Mouse (Mus musculus): Measurements from ENCODE around the gene Map1a. TPM values are rescaled to one million over a fixed set of nuclear protein-coding genes. Genes with fewer than 3 reads are reported as not detected.

The Map1a gene
- 12.7 and 23.2 TPM in 2 replicates for polyA plus RNA-seq (2014; fragmentation: Nextera tagmentation; extraction: Ambion mirVana)

DNA sequence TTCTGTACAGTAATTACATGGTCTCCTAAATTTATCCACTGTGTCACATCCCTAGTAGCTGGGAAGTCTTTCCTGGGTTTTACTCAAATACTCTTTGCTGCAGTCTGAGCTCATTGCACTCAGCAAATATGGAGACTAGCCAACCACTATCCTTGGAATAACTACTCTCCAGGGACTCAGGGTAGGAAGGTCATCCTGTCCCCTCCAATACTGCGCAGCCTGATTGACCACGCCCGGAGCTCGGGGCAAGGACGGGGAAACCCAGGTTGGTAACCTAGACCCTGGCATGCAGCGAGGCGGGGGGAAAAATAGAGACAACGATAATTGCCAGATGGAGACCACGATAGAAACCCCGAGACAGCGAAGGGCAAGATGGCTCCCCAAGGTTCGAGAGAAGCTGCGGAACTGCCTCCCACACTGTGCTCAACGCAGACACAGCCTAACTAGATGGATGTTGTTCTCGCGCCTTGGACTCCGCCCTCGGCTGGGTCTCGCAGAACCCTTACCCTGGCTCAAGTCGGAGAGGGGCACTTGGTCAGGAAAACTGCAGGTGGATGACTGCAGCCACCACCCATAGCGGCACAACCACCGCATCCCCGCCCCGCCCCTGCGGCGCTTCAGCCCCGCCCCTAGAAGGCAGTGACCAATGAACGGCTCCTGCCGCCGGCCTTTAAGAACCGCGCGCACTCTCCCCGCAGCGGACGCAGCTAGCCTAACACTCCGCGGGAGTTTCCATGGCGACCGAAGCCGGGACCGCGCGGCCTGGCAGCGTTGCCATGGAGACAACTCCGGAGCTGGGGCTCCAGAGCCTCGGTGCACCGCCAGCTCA lies at the start of gene Map1a:
TSS of gene Map1a (plus strand) at position 700 of the 829 bp plus-strand sequence.
- peak; percentile 99 for DNase-seq (ENCODE audit: low spot score)
- ATAC-seq, result peak; percentile 98
- Histone ChIP-seq H3K27ac (ENCODE audit: low read depth, low read length) (peak within 1 kb of the TSS; percentile 72; the same call in 1 of the 2 replicates), H3K9ac (ENCODE audit: low read length) (peak within 1 kb of the TSS; percentile 65), H3K27me3 (replicated peaks; ENCODE audit: control insufficient read depth, insufficient read depth, low read length) (no peaks in the 10 kb centered on the region), H3K4me1 (ENCODE audit: control insufficient read depth, insufficient read depth, low read length) (peaks cover 23% of the 10 kb centered on the region), H3K4me3 (ENCODE audit: low read depth, low read length) (peak within 1 kb of the TSS; percentile 59), H3K9me3 (replicated peaks; ENCODE audit: control insufficient read depth, low read length) (no peaks in the 10 kb centered on the region), H3K4me2 (ENCODE audit: low read length) (peak within 1 kb of the TSS; percentile 64), H3K36me3 (ENCODE audit: control insufficient read depth, insufficient read depth, low read length) (no peaks in the 10 kb centered on the region)
- WGBS, result under 1% methylated on average over 48 of the region's 48 CpGs

- H3K4me1 ChIP-seq (ENCODE audit: control insufficient read depth, insufficient read depth, low read length), result no peaks in the 10 kb centered on the region
- H3K36me3 ChIP-seq (ENCODE audit: control insufficient read depth, insufficient read depth, low read length), result peaks cover 90% of the 10 kb centered on the region
- 92% methylated on average over 5 of the region's 5 CpGs for whole genome bisulfite sequencing
- H3K9me3 ChIP-seq (replicated peaks; ENCODE audit: control insufficient read depth, low read length), result no peaks in the 10 kb centered on the region
- H3K27ac ChIP-seq (ENCODE audit: low read depth, low read length), result no peak overlapping the region
- H3K9ac ChIP-seq (ENCODE audit: low read length), result no peak overlapping the region
- no peaks in the 10 kb centered on the region for H3K27me3 ChIP-seq (replicated peaks; ENCODE audit: control insufficient read depth, insufficient read depth, low read length)
- no peak overlapping the region for H3K4me2 ChIP-seq (ENCODE audit: low read length)
- ATAC-seq (no peak), DNase-seq (ENCODE audit: low spot score) (no peak)
- H3K4me3 ChIP-seq (ENCODE audit: low read depth, low read length), result no peak overlapping the region
Observed at GRCm38 (mm10) chr2:121244099-121244498, 45.3 kb upstream of the Map1a start.

GRCm38 (mm10) chr2:121249758-121250157 lies 39.6 kb upstream of the Map1a start:
- H3K36me3 ChIP-seq (ENCODE audit: control insufficient read depth, insufficient read depth, low read length), result peaks cover 97% of the 10 kb centered on the region
- WGBS, result 86% methylated on average over 2 of the region's 2 CpGs
- H3K4me2 ChIP-seq (ENCODE audit: low read length), result no peak overlapping the region
- H3K9ac ChIP-seq (ENCODE audit: low read length), result no peak overlapping the region
- H3K4me1 ChIP-seq (ENCODE audit: control insufficient read depth, insufficient read depth, low read length), result no peaks in the 10 kb centered on the region
- no peaks in the 10 kb centered on the region for H3K27me3 ChIP-seq (replicated peaks; ENCODE audit: control insufficient read depth, insufficient read depth, low read length)
- ATAC-seq (no peak), DNase-seq (ENCODE audit: low spot score) (no peak)
- H3K27ac ChIP-seq (ENCODE audit: low read depth, low read length), result no peak overlapping the region
- H3K4me3 ChIP-seq (ENCODE audit: low read depth, low read length), result no peak overlapping the region
- H3K9me3 ChIP-seq (replicated peaks; ENCODE audit: control insufficient read depth, low read length), result no peaks in the 10 kb centered on the region

- peak overlapping the region; percentile 10; the same call in 1 of the 2 replicates for H3K4me3 ChIP-seq (ENCODE audit: low read depth, low read length)
- no peaks in the 10 kb centered on the region for H3K9me3 ChIP-seq (replicated peaks; ENCODE audit: control insufficient read depth, low read length)
- 86% methylated on average over 8 of the region's 8 CpGs for WGBS
- H3K4me2 ChIP-seq (ENCODE audit: low read length), result peak overlapping the region; percentile 68
- H3K4me1 ChIP-seq (ENCODE audit: control insufficient read depth, insufficient read depth, low read length), result peaks cover 15% of the 10 kb centered on the region; the same call in 1 of the 2 replicates
- no peak for ATAC-seq
- H3K9ac ChIP-seq (ENCODE audit: low read length), result 0 out of 2 replicates have a peak overlapping the region, but pooled peaks have one; percentile 40
- no peaks in the 10 kb centered on the region for H3K27me3 ChIP-seq (replicated peaks; ENCODE audit: control insufficient read depth, insufficient read depth, low read length)
- H3K27ac ChIP-seq (ENCODE audit: low read depth, low read length), result no peak overlapping the region
- DNase-seq (ENCODE audit: low spot score), result no peak
- peaks cover 49% of the 10 kb centered on the region for H3K36me3 ChIP-seq (ENCODE audit: control insufficient read depth, insufficient read depth, low read length)
Observed at GRCm38 (mm10) chr2:121268446-121268845, 21.0 kb upstream of the Map1a start.

DNA sequence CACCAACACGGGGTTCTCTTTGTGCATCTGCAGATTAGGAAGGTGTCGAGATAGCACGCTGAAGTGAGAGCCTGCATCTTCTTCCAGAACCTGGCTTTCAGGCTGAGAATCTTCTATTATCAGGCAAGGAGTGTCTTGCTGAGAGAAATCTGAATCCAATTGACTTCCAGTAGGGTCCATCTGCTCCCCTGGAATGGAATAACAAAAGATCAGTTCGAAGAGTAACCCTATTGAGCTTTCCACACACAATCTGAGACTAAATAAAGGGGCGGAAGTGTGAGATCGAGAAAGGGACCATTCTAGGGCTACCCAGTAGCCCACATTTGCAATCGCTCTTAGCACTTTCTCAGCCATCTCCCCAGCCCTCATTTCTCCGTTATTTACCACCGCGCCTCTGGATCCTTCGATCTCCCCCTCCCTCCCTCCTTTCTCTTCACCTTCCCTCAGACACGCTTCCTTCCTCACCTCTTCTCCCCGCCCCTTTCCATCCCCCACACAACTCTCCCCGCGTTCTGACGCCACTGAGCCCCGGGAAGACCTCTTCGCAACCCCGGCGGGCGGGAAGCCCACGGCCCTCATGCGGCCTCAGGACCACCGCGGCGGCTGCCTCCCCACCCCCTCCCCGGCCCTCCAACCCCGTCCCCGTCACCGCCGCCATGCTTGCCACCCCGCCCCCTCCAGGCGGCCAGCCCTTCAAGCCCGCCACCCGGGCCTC lies 18.7 kb upstream of the Map1a start:
- peak overlapping the region; percentile 90 for H3K4me3 ChIP-seq (ENCODE audit: low read depth, low read length)
- under 1% methylated on average over 31 of the region's 35 CpGs for WGBS
- no peaks in the 10 kb centered on the region for H3K27me3 ChIP-seq (replicated peaks; ENCODE audit: control insufficient read depth, insufficient read depth, low read length)
- no peak for DNase-seq (ENCODE audit: low spot score)
- no peaks in the 10 kb centered on the region for H3K9me3 ChIP-seq (replicated peaks; ENCODE audit: control insufficient read depth, low read length)
- peaks cover 34% of the 10 kb centered on the region for H3K36me3 ChIP-seq (ENCODE audit: control insufficient read depth, insufficient read depth, low read length)
- peak overlapping the region; percentile 68 for H3K4me2 ChIP-seq (ENCODE audit: low read length)
- H3K9ac ChIP-seq (ENCODE audit: low read length), result peak overlapping the region; percentile 91
- H3K27ac ChIP-seq (ENCODE audit: low read depth, low read length), result peak overlapping the region; percentile 95
- peak; percentile 84 for ATAC-seq
- H3K4me1 ChIP-seq (ENCODE audit: control insufficient read depth, insufficient read depth, low read length), result peaks cover 15% of the 10 kb centered on the region; the same call in 1 of the 2 replicates

GRCm38 (mm10) chr2:121271236-121271927 lies 18.0 kb upstream of the Map1a start, which contains the start of gene Trp53bp1:
Gene Trp53bp1 (minus strand): TSS chr2:121271407.
- DNase-seq (ENCODE audit: low spot score), result peak; percentile 98

GRCm38 (mm10) chr2:121271928-121272516 lies 17.4 kb upstream of the Map1a start:
- Histone ChIP-seq H3K4me3 (ENCODE audit: low read depth, low read length) (peak overlapping the region; percentile 90), H3K9me3 (replicated peaks; ENCODE audit: control insufficient read depth, low read length) (no peaks in the 10 kb centered on the region), H3K27ac (ENCODE audit: low read depth, low read length) (peak overlapping the region; percentile 95), H3K36me3 (ENCODE audit: control insufficient read depth, insufficient read depth, low read length) (peaks cover 29% of the 10 kb centered on the region), H3K9ac (ENCODE audit: low read length) (peak overlapping the region; percentile 32; the same call in 1 of the 2 replicates), H3K4me2 (ENCODE audit: low read length) (peak overlapping the region; percentile 68), H3K4me1 (ENCODE audit: control insufficient read depth, insufficient read depth, low read length) (peaks cover 15% of the 10 kb centered on the region; the same call in 1 of the 2 replicates), H3K27me3 (replicated peaks; ENCODE audit: control insufficient read depth, insufficient read depth, low read length) (no peaks in the 10 kb centered on the region)
- DNase-seq (ENCODE audit: low spot score) (peak; percentile 77), ATAC-seq (peak; percentile 47)
- 7% methylated on average over 4 of the region's 4 CpGs for WGBS

More at GRCm38 (mm10) chr2:121271236-121271927, 18.0 kb upstream of the Map1a start, which contains the start of gene Trp53bp1:
- Histone ChIP-seq H3K4me1 (ENCODE audit: control insufficient read depth, insufficient read depth, low read length) (peaks cover 15% of the 10 kb centered on the region; the same call in 1 of the 2 replicates), H3K4me3 (ENCODE audit: low read depth, low read length) (peak within 1 kb of the TSS; percentile 90), H3K4me2 (ENCODE audit: low read length) (peak within 1 kb of the TSS; percentile 68), H3K9ac (ENCODE audit: low read length) (peak within 1 kb of the TSS; percentile 91), H3K36me3 (ENCODE audit: control insufficient read depth, insufficient read depth, low read length) (peaks cover 34% of the 10 kb centered on the region), H3K9me3 (replicated peaks; ENCODE audit: control insufficient read depth, low read length) (no peaks in the 10 kb centered on the region), H3K27me3 (replicated peaks; ENCODE audit: control insufficient read depth, insufficient read depth, low read length) (no peaks in the 10 kb centered on the region), H3K27ac (ENCODE audit: low read depth, low read length) (peak within 1 kb of the TSS; percentile 95)
- ATAC-seq, result peak; percentile 99
- under 1% methylated on average over 37 of the region's 37 CpGs for WGBS

GRCm38 (mm10) chr2:121287850-121288249 lies 1.6 kb upstream of the Map1a start:
- no peak overlapping the region for H3K9ac ChIP-seq (ENCODE audit: low read length)
- 47% methylated on average over 2 of the region's 2 CpGs for WGBS

More at GRCm38 (mm10) chr2:121287850-121288249, 1.6 kb upstream of the Map1a start:
- Histone ChIP-seq H3K4me2 (ENCODE audit: low read length) (no peak overlapping the region), H3K27me3 (replicated peaks; ENCODE audit: control insufficient read depth, insufficient read depth, low read length) (no peaks in the 10 kb centered on the region), H3K4me1 (ENCODE audit: control insufficient read depth, insufficient read depth, low read length) (peaks cover 22% of the 10 kb centered on the region), H3K27ac (ENCODE audit: low read depth, low read length) (peak overlapping the region; percentile 40; the same call in 1 of the 2 replicates), H3K4me3 (ENCODE audit: low read depth, low read length) (no peak overlapping the region), H3K36me3 (ENCODE audit: control insufficient read depth, insufficient read depth, low read length) (no peaks in the 10 kb centered on the region), H3K9me3 (replicated peaks; ENCODE audit: control insufficient read depth, low read length) (no peaks in the 10 kb centered on the region)
- peak; percentile 71 for DNase-seq (ENCODE audit: low spot score)
- no peak for ATAC-seq
